Mouse (Mus musculus) liver, embryonic 11.5 days (tissue): ENCODE results near the gene Tmem88. TPM values are rescaled to one million over a fixed set of nuclear protein-coding genes. Genes with fewer than 3 reads are reported as not detected.

Experiments
- ATAC-seq: fragments of 200-750 bp; cut with Nextera tagmentation; replicated peaks from 2 replicates; pipeline ENCODE4 v1.8.0; 2017; ENCODE audit warnings: moderate number of reproducible peaks, mild to moderate bottlenecking, moderate TSS enrichment, moderate library complexity; ENCODE audit not compliant: low FRiP score
- DNase-seq: peaks from one replicate; pipeline ENCODE4 v3.0.0-alpha.2; 2017; ENCODE audit warnings: low spot score
- H3K27ac ChIP-seq: fragments of 300-500 bp; sonication (generic); 2 replicates; pipeline ENCODE4 v1.5.1; 2014; ENCODE audit warnings: mild to moderate bottlenecking, low read depth, low read length, control low read depth
- H3K27me3 ChIP-seq: fragments of 300-500 bp; sonication (generic); replicated peaks from 2 replicates; pipeline ENCODE4 v1.6.1; 2014; ENCODE audit warnings: low read length, mixed read lengths; ENCODE audit not compliant: control insufficient read depth, insufficient read depth
- H3K36me3 ChIP-seq: fragments of 300-500 bp; sonication (generic); 2 replicates; pipeline ENCODE4 v1.6.1; 2014; ENCODE audit warnings: mild to moderate bottlenecking, low read length, moderate library complexity, mixed read lengths; ENCODE audit not compliant: control insufficient read depth, insufficient read depth
- H3K4me1 ChIP-seq: fragments of 300-500 bp; sonication (generic); replicated peaks from 2 replicates; pipeline ENCODE4 v1.6.1; 2014; ENCODE audit warnings: low read length, mixed read lengths; ENCODE audit not compliant: control insufficient read depth, insufficient read depth
- H3K4me2 ChIP-seq: fragments of 300-500 bp; sonication (generic); 2 replicates; pipeline ENCODE4 v1.6.1; 2014; ENCODE audit warnings: mild to moderate bottlenecking, control low read depth, moderate library complexity
- H3K4me3 ChIP-seq: fragments of 300-500 bp; sonication (generic); 2 replicates; pipeline ENCODE4 v1.5.1; 2014; ENCODE audit warnings: low read depth, low read length, control low read depth
- H3K9ac ChIP-seq: fragments of 300-500 bp; sonication (generic); 2 replicates; pipeline ENCODE4 v1.6.1; 2014; ENCODE audit warnings: low read depth, low read length, control low read depth
- H3K9me3 ChIP-seq: fragments of 300-500 bp; sonication (generic); 2 replicates; pipeline ENCODE4 v1.6.1; 2016; ENCODE audit warnings: low read length, inconsistent platforms, mixed read lengths; ENCODE audit not compliant: control insufficient read depth
- WGBS: fragments of 180-500 bp; shearing (Covaris S2); extraction: QIAGEN DNeasy Blood & Tissue Kit; methylation state at CpG from one replicate; pipeline ENCODE4 v1.1.7; 2014; 5-methylcytosine and 5-hydroxymethylcytosine counted together
- polyA plus RNA-seq: library from polyadenylated mRNA; unstranded; fragments of >200 nt; fragmentation: Nextera tagmentation; extraction: Ambion mirVana; gene quantifications from 2 replicates; pipeline ENCODE4 v1.2.1, GENCODE M21; 2014

Gene Tmem88
- polyA plus RNA-seq, 1 experiment from 2014 or later = 26.2 TPM

- Histone ChIP-seq H3K9ac (no peak overlapping the region), H3K4me2 (no peak overlapping the region), H3K27ac (no peak overlapping the region), H3K9me3 (no peaks in the 10 kb centered on the region), H3K27me3 (0 out of 2 replicates have a peak, but pooled peaks cover 3% of the 10 kb centered on the region), H3K4me3 (no peak overlapping the region), H3K4me1 (peaks cover 19% of the 10 kb centered on the region), H3K36me3 (no peaks in the 10 kb centered on the region)
- 18% methylated on average over 4 of the region's 4 CpGs for WGBS
- DNase-seq = peak; percentile 40
- ATAC-seq = no peak
Measured at GRCm38 (mm10) chr11:69428751-69429150, 30.7 kb upstream of the Tmem88 start.

GRCm38 (mm10) chr11:69426246-69426645 lies 28.2 kb upstream of the Tmem88 start:
- H3K9ac ChIP-seq = no peak overlapping the region
- H3K27ac ChIP-seq = no peak overlapping the region
- no peak overlapping the region for H3K4me3 ChIP-seq
- no peak for DNase-seq
- no peaks in the 10 kb centered on the region for H3K9me3 ChIP-seq
- WGBS = 65% methylated on average over 2 of the region's 2 CpGs
- no peak overlapping the region for H3K4me2 ChIP-seq
- H3K27me3 ChIP-seq = peaks cover 19% of the 10 kb centered on the region
- H3K36me3 ChIP-seq = no peaks in the 10 kb centered on the region
- ATAC-seq = no peak; the same call in 1 of the 2 replicates
- H3K4me1 ChIP-seq = peaks cover 22% of the 10 kb centered on the region

GRCm38 (mm10) chr11:69423885-69424284 lies 25.9 kb upstream of the Tmem88 start:
- no peak for ATAC-seq

GRCm38 (mm10) chr11:69422842-69423241 lies 24.8 kb upstream of the Tmem88 start:
- no peak overlapping the region for H3K4me2 ChIP-seq
- no peaks in the 10 kb centered on the region for H3K9me3 ChIP-seq
- no peaks in the 10 kb centered on the region for H3K36me3 ChIP-seq
- H3K4me3 ChIP-seq = no peak overlapping the region
- peaks cover 33% of the 10 kb centered on the region for H3K4me1 ChIP-seq
- H3K27me3 ChIP-seq = peaks cover 28% of the 10 kb centered on the region
- WGBS = 88% methylated on average over 10 of the region's 10 CpGs
- no peak overlapping the region for H3K9ac ChIP-seq
- no peak overlapping the region for H3K27ac ChIP-seq
- DNase-seq (no peak), ATAC-seq (no peak)

More at GRCm38 (mm10) chr11:69423885-69424284, 25.9 kb upstream of the Tmem88 start:
- H3K4me1 ChIP-seq = peaks cover 34% of the 10 kb centered on the region
- H3K9ac ChIP-seq = no peak overlapping the region
- H3K4me2 ChIP-seq = no peak overlapping the region
- DNase-seq = no peak
- 45% methylated on average over 6 of the region's 6 CpGs for WGBS
- H3K36me3 ChIP-seq = no peaks in the 10 kb centered on the region
- H3K27ac ChIP-seq = no peak overlapping the region
- H3K4me3 ChIP-seq = no peak overlapping the region
- peaks cover 28% of the 10 kb centered on the region for H3K27me3 ChIP-seq
- H3K9me3 ChIP-seq = no peaks in the 10 kb centered on the region

- H3K4me2 ChIP-seq = peak overlapping the region; percentile 93
Measured at GRCm38 (mm10) chr11:69421131-69421977, 23.3 kb upstream of the Tmem88 start.

GRCm38 (mm10) chr11:69420554-69421000 lies 22.5 kb upstream of the Tmem88 start:
- Histone ChIP-seq H3K36me3 (no peaks in the 10 kb centered on the region), H3K27ac (no peak overlapping the region; the same call in 1 of the 2 replicates)
- WGBS = 12% methylated on average over 10 of the region's 10 CpGs

More at GRCm38 (mm10) chr11:69421131-69421977, 23.3 kb upstream of the Tmem88 start:
- Histone ChIP-seq H3K27me3 (peaks cover 28% of the 10 kb centered on the region), H3K4me1 (peaks cover 43% of the 10 kb centered on the region), H3K4me3 (no peak overlapping the region), H3K36me3 (no peaks in the 10 kb centered on the region), H3K9ac (no peak overlapping the region), H3K9me3 (no peaks in the 10 kb centered on the region), H3K27ac (no peak overlapping the region)
- ATAC-seq (no peak), DNase-seq (no peak)
- 25% methylated on average over 25 of the region's 25 CpGs for WGBS

GRCm38 (mm10) chr11:69419813-69420553 lies 21.9 kb upstream of the Tmem88 start:
- H3K4me3 ChIP-seq = peak overlapping the region; percentile 58
- no peaks in the 10 kb centered on the region for H3K36me3 ChIP-seq
- ATAC-seq = peak; percentile 70
- peaks cover 28% of the 10 kb centered on the region for H3K27me3 ChIP-seq
- no peaks in the 10 kb centered on the region for H3K9me3 ChIP-seq
- peak overlapping the region; percentile 59 for H3K9ac ChIP-seq
- H3K27ac ChIP-seq = peak overlapping the region; percentile 96
- peaks cover 49% of the 10 kb centered on the region for H3K4me1 ChIP-seq
- H3K4me2 ChIP-seq = peak overlapping the region; percentile 93
- peak; percentile 80 for DNase-seq
- under 1% methylated on average over 31 of the region's 31 CpGs for WGBS

More at GRCm38 (mm10) chr11:69420554-69421000, 22.5 kb upstream of the Tmem88 start:
- Histone ChIP-seq H3K4me3 (peak overlapping the region; percentile 58), H3K27me3 (peaks cover 28% of the 10 kb centered on the region), H3K9ac (no peak overlapping the region), H3K9me3 (no peaks in the 10 kb centered on the region), H3K4me1 (peaks cover 43% of the 10 kb centered on the region), H3K4me2 (peak overlapping the region; percentile 93)
- ATAC-seq = no peak
- DNase-seq = no peak

- H3K27me3 ChIP-seq = peaks cover 28% of the 10 kb centered on the region
- H3K27ac ChIP-seq = peak overlapping the region; percentile 96
- peak overlapping the region; percentile 58 for H3K4me3 ChIP-seq
- H3K9ac ChIP-seq = peak overlapping the region; percentile 59
- H3K4me2 ChIP-seq = peak overlapping the region; percentile 93
- no peaks in the 10 kb centered on the region for H3K36me3 ChIP-seq
- DNase-seq (no peak), ATAC-seq (no peak)
- under 1% methylated on average over 19 of the region's 19 CpGs for WGBS
- H3K4me1 ChIP-seq = peaks cover 55% of the 10 kb centered on the region
- H3K9me3 ChIP-seq = no peaks in the 10 kb centered on the region
Measured at GRCm38 (mm10) chr11:69419443-69419812, 21.4 kb upstream of the Tmem88 start.
